ENCODE assay signal across 8 mouse cellular contexts in the genomic region with DNA sequence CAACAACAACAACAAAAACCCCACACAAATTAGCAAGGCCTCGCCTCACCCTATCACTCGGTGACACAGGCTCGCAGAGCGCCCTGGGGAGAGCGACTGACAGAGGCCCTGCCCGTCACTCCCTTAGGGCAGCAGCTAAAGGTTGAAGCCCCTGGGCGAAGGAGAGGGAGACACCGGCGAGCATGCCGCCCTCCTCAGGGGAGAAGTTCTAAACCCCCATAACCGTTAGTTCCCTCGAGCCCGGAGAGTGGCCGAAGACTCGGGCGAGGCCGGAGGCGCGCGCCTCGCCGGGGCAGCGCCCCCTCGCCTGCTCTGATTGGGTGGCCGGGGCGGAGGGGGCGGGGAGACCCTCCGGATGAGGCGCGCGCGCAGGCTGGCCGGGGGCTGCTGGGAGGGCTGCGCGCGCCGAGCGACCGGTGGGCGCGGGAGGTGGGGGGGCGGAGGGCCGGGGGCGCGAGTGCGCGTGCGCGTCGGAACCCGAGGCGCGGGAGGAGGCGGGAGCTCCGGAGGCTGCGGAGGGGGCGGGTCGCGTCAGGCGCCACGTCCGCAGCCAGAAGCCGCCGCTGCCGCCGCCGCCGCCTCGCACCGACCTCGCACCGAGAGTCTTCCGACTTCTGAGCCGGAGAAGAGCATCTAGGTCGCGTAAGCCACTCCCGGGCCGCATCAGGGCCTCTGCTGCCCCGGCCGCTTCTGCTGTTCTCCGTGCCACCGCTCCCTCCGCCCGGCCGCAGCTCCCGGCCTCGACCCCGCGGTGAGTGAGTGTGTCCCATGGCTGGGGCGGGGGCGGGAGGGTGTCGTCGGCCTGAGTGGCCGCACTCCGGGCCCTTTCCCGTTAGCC. TPM values are rescaled to one million over a fixed set of nuclear protein-coding genes. Genes with fewer than 3 reads are reported as not detected.
DNase-seq lines count a peak whose midpoint lies in the region; ATAC-seq lines count a peak whose summit lies in the region.

A gene (minus strand): TSS at position 249 of the 838 bp plus-strand sequence.
A gene (plus strand): TSS at position 381 of the 838 bp plus-strand sequence.

- H3K4me3 ChIP-seq in hindbrain, embryonic 13.5 days: peak within 1 kb of the TSS; percentile 98

- H3K9ac ChIP-seq in hindbrain, embryonic 13.5 days: peak within 1 kb of the TSS; percentile 93

- no peaks in the 10 kb centered on the region for H3K9me3 ChIP-seq in hindbrain, embryonic 13.5 days

- no peaks in the 10 kb centered on the region for H3K36me3 ChIP-seq in hindbrain, embryonic 13.5 days

- peaks cover 24% of the 10 kb centered on the region for H3K4me1 ChIP-seq in hindbrain, embryonic 13.5 days (replicated peaks)

- H3K27ac ChIP-seq in hindbrain, embryonic 13.5 days: peak within 1 kb of the TSS; percentile 92

- DNase-seq in R1 (ENCODE audit: low read depth, low spot score): peak; percentile 91
- peak; percentile 94 to 95 for DNase-seq in cerebellum, postnatal 14 days
- peak; percentile 62 to 67 for DNase-seq in frontal cortex, postnatal 14 days (ENCODE audit: low spot score in 2 of 2)
- DNase-seq in layer of hippocampus, postnatal 25 days (ENCODE audit: extremely low spot score in 1 of 2, low spot score in 1 of 2): peak; percentile 61 to 67
- peak; percentile 86 for DNase-seq in lung, postnatal 14 days
- DNase-seq in ovary, postnatal 36 days (ENCODE audit: low spot score): peak; percentile 88
- DNase-seq in thymus, postnatal 25 days: peak; percentile 90

- under 1% methylated on average over 63 of the region's 96 CpGs for WGBS in hindbrain, embryonic 13.5 days

- peak; percentile 96 for ATAC-seq in hindbrain, embryonic 13.5 days (ENCODE audit: low FRiP score)

- peak within 1 kb of the TSS; percentile 92 for H3K4me2 ChIP-seq in hindbrain, embryonic 13.5 days

- no peaks in the 10 kb centered on the region for H3K27me3 ChIP-seq in hindbrain, embryonic 13.5 days

RNA-seq across cellular contexts. Expression of the first gene that starts in this region (rescaled TPM):
- polyA plus RNA-seq in hindbrain, embryonic 13.5 days (2015; fragmentation: Nextera tagmentation; extraction: Ambion mirVana): 1.7 and 2.5 TPM in 2 replicates
- under 1 TPM; 0.77 to 0.86 TPM for total RNA-seq in layer of hippocampus, postnatal 25 days (2021)

RNA-seq across cellular contexts. Expression of the second gene that starts in this region (rescaled TPM):
- polyA plus RNA-seq in hindbrain, embryonic 13.5 days (2015; fragmentation: Nextera tagmentation; extraction: Ambion mirVana): 58.7 and 60.3 TPM in 2 replicates
- 10 to 100 TPM; 25.6 to 27.5 TPM for total RNA-seq in layer of hippocampus, postnatal 25 days (2021)

Comparison
In these comparisons a context has a peak if more than half of its experiments do, and no peak if none do; other contexts are left out.
1. Peak in every context shown above with its lines: DNase-seq, ATAC-seq, H3K4me3 ChIP-seq and H3K27ac ChIP-seq.